Mouse (Mus musculus) C3H10T1/2 (cell line): ENCODE data around the gene Slc26a6. TPM values are rescaled to one million over a fixed set of nuclear protein-coding genes. Genes with fewer than 3 reads are reported as not detected.

Source experiments
- polyA plus RNA-seq, 2 experiments: library from polyadenylated mRNA; unstranded; fragments of >200 nt; fragmentation: generic; extraction: Trizol; gene quantifications; one replicate each; pipeline ENCODE4 v1.2.1; 2012; ENCODE audit warnings: missing spikeins in 2 of 2

The Slc26a6 gene
- polyA plus RNA-seq: 10 to 100 TPM in 1 of 2 experiments, 1 to 10 TPM in 1; 5.7 to 14.4 TPM

DNA sequence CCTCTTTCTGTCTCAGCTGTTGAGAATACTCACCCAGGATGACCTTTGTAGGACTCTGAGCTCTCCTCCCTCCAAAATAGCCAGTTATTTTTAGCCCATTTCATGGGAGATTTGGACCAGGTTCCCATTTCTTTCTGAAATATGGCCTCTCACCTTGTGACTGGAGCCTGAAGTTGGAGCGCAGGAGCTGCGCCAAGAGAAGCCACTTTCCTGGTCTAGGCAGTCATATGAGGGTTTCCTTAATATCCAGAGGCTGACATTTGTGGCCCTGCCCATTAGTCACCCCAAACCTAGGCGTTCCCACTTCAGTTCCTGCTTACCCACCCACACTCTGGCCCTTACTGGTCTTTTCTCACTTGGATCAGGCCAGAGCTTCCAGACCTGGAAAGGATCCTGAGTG is at the start of gene Slc26a6:
TSS of gene Slc26a6 (plus strand) at position 308 of the 400 bp plus-strand sequence.

DNA sequence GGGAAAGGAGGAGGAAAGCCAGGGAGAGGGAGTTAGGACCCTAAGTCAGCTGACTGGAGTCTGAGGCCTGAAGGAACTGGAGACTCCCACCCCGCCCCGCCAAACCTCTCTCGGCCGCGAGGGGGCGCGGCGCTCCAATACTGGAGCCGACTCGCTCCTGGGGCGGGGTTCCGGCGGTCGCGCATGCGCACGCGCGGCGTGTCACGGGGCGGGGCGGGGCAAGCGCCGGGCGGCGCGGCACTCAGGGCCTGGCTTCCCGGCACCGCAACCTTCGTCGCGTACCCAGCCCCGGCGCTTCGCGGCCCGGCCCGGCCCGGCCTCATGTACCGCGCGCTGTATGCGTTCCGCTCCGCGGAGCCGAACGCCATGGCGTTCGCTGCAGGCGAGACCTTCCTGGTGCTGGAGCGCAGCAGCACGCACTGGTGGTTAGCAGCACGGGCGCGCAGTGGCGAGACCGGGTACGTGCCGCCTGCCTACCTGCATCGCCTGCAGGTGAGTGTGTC is 44.9 kb upstream of the Slc26a6 start, which contains the start of gene Nckipsd:
TSS of gene Nckipsd (plus strand) at position 206 of the 503 bp plus-strand sequence.

DNA sequence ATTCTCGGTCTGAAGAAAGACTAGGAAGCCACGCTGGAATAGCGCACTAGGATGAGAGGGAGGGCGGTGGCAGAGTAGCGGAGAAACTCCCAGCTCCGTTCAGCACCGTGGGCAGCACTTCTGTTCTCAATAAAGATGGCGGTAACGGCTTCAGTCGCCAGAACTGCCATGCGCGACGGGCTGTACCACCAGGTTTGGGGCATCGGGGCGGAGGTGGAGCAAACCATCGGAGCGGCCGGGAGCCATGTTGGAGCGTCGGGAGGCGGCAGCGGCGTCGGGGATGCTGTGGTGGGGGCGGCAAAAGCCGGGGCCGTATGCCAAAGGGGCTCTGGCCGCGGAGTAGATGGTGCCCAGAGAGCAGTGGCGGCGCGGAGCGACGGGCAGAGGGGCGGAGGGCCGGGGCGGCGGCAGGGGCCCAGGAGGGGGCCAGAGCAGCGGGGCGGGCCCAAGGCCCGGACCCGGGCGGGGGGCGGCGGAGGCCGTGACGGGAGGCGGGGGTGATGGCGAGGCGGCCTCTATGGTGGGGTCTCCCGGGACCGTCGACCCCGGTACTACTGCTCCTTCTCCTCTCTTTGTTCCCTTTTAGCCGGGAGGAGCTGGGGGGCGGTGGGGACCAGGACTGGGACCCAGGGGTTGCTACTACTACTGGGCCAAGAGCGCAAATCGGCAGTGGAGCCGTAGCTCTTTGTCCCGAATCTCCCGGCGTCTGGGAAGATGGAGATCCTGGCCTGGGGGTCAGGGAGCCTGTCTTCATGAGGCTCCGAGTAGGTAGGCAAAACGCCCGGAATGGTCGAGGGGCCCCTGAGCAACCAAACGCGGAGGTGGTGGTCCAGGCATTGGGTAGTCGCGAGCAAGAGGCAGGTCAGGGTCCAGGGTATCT is 27.0 kb upstream of the Slc26a6 start, which contains the start of gene Celsr3:
TSS of gene Celsr3 (plus strand) at position 501 of the 880 bp plus-strand sequence.

GRCm38 (mm10) chr9:108914491-108914890 is 61.4 kb downstream of the Slc26a6 start, which contains the start of gene Tmem89:
TSS of gene Tmem89 (plus strand) at chr9:108914619.

DNA sequence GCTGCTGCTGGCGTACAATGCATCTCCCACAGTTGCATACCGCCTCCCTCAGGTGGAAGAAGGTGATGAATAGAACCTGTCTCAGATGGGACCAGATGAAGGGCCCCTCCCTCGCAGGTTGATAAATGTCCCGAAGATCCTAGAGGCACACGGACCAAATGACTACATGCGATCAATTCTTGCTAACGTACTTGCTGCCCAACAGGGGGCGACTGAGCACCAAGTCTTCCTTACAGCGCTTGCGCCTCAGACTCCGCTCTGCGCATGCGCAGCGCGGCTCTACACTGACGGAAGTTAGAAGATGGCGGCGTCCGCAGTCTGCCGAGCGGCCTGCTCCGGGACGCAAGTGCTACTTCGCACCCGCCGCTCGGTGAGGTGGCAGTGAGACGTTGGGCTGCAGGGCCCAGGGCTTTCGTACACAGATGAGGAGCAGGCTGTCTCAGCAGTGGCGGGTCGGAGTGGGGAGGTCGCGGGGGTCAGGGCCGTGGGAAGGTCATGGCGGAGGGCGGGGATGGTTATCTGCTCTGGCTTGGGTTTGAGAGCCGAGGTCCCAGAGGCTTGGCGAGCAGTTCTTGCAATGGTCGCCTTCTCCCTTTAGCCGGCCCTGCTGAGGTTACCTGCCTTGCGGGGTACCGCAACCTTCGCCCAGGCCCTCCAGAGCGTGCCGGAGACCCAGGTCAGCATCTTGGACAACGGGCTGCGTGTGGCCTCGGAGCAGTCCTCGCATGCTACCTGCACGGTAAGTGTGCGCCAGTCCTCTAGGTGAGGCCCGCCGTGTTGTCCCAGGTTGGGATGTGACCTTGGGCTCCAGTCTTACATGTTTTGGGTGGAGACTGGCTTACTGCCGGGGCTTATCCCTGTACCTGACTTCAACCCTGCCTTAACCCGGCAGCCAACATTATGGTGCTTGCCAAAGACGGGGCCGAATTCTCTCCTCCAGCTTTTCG is 83.6 kb downstream of the Slc26a6 start, which contains the start of gene Uqcrc1:
TSS of gene Uqcrc1 (plus strand) at position 216 of the 947 bp plus-strand sequence.

GRCm38 (mm10) chr9:108953081-108953636 is 100.1 kb downstream of the Slc26a6 start, which contains the start of gene Col7a1:
TSS of gene Col7a1 (plus strand) at chr9:108953586.

Other genes starting within 250 kb of the Slc26a6 start
- 10 to 100 TPM in 1 of 2 experiments, 1 to 10 TPM in 1; 7.1 to 18.8 TPM for gene Arih2, start 203.9 kb upstream of the Slc26a6 start, polyA plus RNA-seq
- gene Slc25a20, start 191.2 kb upstream of the Slc26a6 start, polyA plus RNA-seq: 10 to 100 TPM in 1 of 2 experiments, 1 to 10 TPM in 1; 5.9 to 25.6 TPM
- gene Prkar2a, start 164.0 kb upstream of the Slc26a6 start, polyA plus RNA-seq: 1 to 10 TPM; 2.9 to 7.0 TPM
- 10 to 100 TPM; 11.8 to 81.0 TPM for gene Ip6k2, start 69.5 kb upstream of the Slc26a6 start, polyA plus RNA-seq
- 1 to 10 TPM; 5.8 to 9.2 TPM for gene Nckipsd, start 44.9 kb upstream of the Slc26a6 start, polyA plus RNA-seq
- under 1 TPM; 0.01 to 0.12 TPM for gene Celsr3, start 27.0 kb upstream of the Slc26a6 start, polyA plus RNA-seq
- gene Tmem89, start 61.3 kb downstream of the Slc26a6 start, polyA plus RNA-seq: under 1 TPM in 1 of 2 experiments, not detected in 1; 0.11 TPM
- gene Uqcrc1, start 83.3 kb downstream of the Slc26a6 start, polyA plus RNA-seq: 100 to 1,000 TPM; 254 to 482 TPM
- 10 to 100 TPM in 1 of 2 experiments, 1 to 10 TPM in 1; 5.2 to 12.1 TPM for gene Col7a1, start 100.3 kb downstream of the Slc26a6 start, polyA plus RNA-seq
- under 1 TPM; 0.21 to 0.77 TPM for gene Ucn2, start 132.7 kb downstream of the Slc26a6 start, polyA plus RNA-seq
- 1 to 10 TPM; 3.8 to 7.6 TPM for gene Pfkfb4, start 138.5 kb downstream of the Slc26a6 start, polyA plus RNA-seq
- gene Shisa5, start 185.3 kb downstream of the Slc26a6 start, polyA plus RNA-seq: 100 to 1,000 TPM; 107 to 253 TPM
- 10 to 100 TPM; 31.4 to 42.0 TPM for gene Trex1, start 206.5 kb downstream of the Slc26a6 start, polyA plus RNA-seq
- gene Atrip, start 220.8 kb downstream of the Slc26a6 start, polyA plus RNA-seq: 10 to 100 TPM in 1 of 2 experiments, 1 to 10 TPM in 1; 8.1 to 12.6 TPM
- gene Ccdc51, start 229.2 kb downstream of the Slc26a6 start, polyA plus RNA-seq: 1 to 10 TPM; 4.3 to 6.9 TPM
- 100 to 1,000 TPM; 277 to 293 TPM for gene Tma7, start 229.3 kb downstream of the Slc26a6 start, polyA plus RNA-seq
- gene Plxnb1, start 242.1 kb downstream of the Slc26a6 start, polyA plus RNA-seq: 1 to 10 TPM in 1 of 2 experiments, under 1 TPM in 1; 0.29 to 3.3 TPM